Mouse (Mus musculus) liver, embryonic 14.5 days (tissue): ENCODE measurements at regions not wholly inside any gene's neighbourhood (a gene's known extent, or its start where the extent isn't known, plus 50 kb on each side); places are given as distances from the start of the nearest gene placed in this dataset.

ENCODE experiments used
- ATAC-seq: fragments of 200-750 bp; cut with Nextera tagmentation; 2 replicates; pipeline ENCODE4 v1.8.0; 2017; ENCODE audit warnings: moderate number of reproducible peaks, mild to moderate bottlenecking, moderate library complexity; ENCODE audit not compliant: insufficient read depth
- DNase-seq, 3 experiments: peaks; one replicate each; pipeline ENCODE4 v3.0.0-alpha.2; 2012 to 2013; ENCODE audit warnings: low read depth in 3 of 3, low spot score in 3 of 3
- H3K27ac ChIP-seq: fragments of 300-500 bp; sonication (generic); 2 replicates; pipeline ENCODE4 v1.5.1; 2014; ENCODE audit warnings: moderate library complexity, mild to moderate bottlenecking, control low read depth, inconsistent platforms
- H3K27me3 ChIP-seq: fragments of 300-500 bp; sonication (generic); 2 replicates; pipeline ENCODE4 v1.6.1; 2014; ENCODE audit warnings: mild to moderate bottlenecking, low read length, moderate library complexity; ENCODE audit not compliant: control insufficient read depth, insufficient read depth
- H3K36me3 ChIP-seq: fragments of 300-500 bp; sonication (generic); replicated peaks from 2 replicates; pipeline ENCODE4 v1.6.1; 2014; ENCODE audit warnings: low read depth; ENCODE audit not compliant: control insufficient read depth, insufficient read depth
- H3K4me1 ChIP-seq, 2 experiments: fragments of 200-500 bp in 1 of 2; fragments of 300-500 bp in 1 of 2; sonication (generic) in 1 of 2; replicated peaks; 2 replicates each; pipeline ENCODE4 v1.6.1; 2012 to 2014; ENCODE audit warnings: antibody characterized with exemption in 1 of 2, inconsistent platforms in 1 of 2, low read length in 1 of 2; ENCODE audit not compliant: control insufficient read depth in 2 of 2, insufficient read depth in 2 of 2
- H3K4me2 ChIP-seq: fragments of 300-500 bp; sonication (generic); 2 replicates; pipeline ENCODE4 v1.6.1; 2014; ENCODE audit warnings: low read depth, mild to moderate bottlenecking, control low read depth, moderate library complexity
- H3K4me3 ChIP-seq, 2 experiments: fragments of 200-500 bp in 1 of 2; fragments of 300-500 bp in 1 of 2; sonication (generic) in 1 of 2; 2 replicates each; pipeline ENCODE4 v1.5.1; 2012 to 2014; ENCODE audit warnings: low read depth in 2 of 2, low read length in 2 of 2, mild to moderate bottlenecking in 2 of 2, control low read depth in 1 of 2, inconsistent platforms in 1 of 2, moderate library complexity in 1 of 2; ENCODE audit not compliant: insufficient read depth in 1 of 2
- H3K9ac ChIP-seq: fragments of 300-500 bp; sonication (generic); replicated peaks from 2 replicates; pipeline ENCODE4 v1.6.1; 2014; ENCODE audit warnings: mild to moderate bottlenecking, control low read depth, moderate library complexity
- H3K9me3 ChIP-seq: fragments of 300-500 bp; sonication (generic); 2 replicates; pipeline ENCODE4 v1.6.1; 2016; ENCODE audit warnings: low read length, mixed read lengths; ENCODE audit not compliant: control insufficient read depth
- CTCF ChIP-seq: IDR thresholded peaks from 2 replicates; pipeline ENCODE4 v1.5.1; 2016; ENCODE audit warnings: antibody characterized with exemption, low read depth, control low read depth
- EP300 ChIP-seq: IDR thresholded peaks from 2 replicates; pipeline ENCODE4 v1.6.1; 2016; ENCODE audit warnings: antibody characterized with exemption, low read depth
- WGBS: fragments of 180-500 bp; shearing (Covaris S2); extraction: QIAGEN DNeasy Blood & Tissue Kit; methylation state at CpG from one replicate; pipeline ENCODE4 v1.1.7; 2014; ENCODE audit not compliant: insufficient replicate concordance; 5-methylcytosine and 5-hydroxymethylcytosine counted together

DNA sequence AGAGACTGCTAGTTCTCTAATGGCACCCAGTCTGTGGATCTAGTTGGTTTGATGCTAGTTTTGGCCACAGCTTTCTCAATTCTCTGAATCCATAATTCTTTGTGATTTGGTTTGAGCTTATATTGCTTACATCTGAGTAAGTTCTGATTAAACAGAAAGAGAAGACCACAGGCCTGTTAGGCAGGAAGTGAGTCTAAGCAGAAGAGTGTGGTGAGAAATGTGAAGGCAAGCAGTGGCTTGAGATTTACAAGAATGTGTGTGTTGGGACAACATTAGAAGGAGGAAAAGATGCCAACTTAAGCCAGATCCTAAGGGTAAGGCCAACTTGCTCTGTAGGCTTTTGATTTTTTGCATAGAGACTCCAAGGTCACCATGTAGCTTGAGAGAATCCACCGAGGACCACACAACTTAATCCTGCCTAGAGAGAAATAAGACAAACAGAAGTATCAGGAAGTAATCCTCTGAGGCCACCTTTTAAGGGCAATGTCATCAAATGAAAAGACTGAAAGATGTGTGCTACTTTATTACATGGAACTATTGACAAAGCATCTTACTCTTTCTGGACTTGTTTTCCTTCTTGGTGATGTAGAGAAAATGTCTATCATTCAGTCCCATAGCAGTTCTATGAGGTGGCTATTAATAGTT, 220.7 kb downstream of the Gm5426 start:
- 61% methylated on average over 1 of the region's 1 CpGs for WGBS
- Histone ChIP-seq H3K27me3 (no peaks in the 10 kb centered on the region), H3K4me1 (0 out of 4 replicates have a peak, but pooled peaks cover 0 to under 1% of the 10 kb centered on the region in 2 experiments), H3K36me3 (no peaks in the 10 kb centered on the region), H3K9me3 (no peaks in the 10 kb centered on the region), H3K27ac (no peak overlapping the region), H3K9ac (no peak overlapping the region), H3K4me2 (no peak overlapping the region), H3K4me3 (no peak overlapping the region)
- DNase-seq (no peak), ATAC-seq (no peak)
- TF ChIP-seq CTCF: no peak
- no peak for TF ChIP-seq EP300

GRCm38 (mm10) chr10:96357632-96358031, 221.2 kb downstream of the Gm5426 start:
- 71% methylated on average over 5 of the region's 5 CpGs for WGBS
- H3K4me1 ChIP-seq: 0 out of 4 replicates have a peak, but pooled peaks cover 0 to 2% of the 10 kb centered on the region in 2 experiments
- no peaks in the 10 kb centered on the region for H3K9me3 ChIP-seq
- no peak for ATAC-seq
- DNase-seq: no peak
- H3K4me3 ChIP-seq: no peak overlapping the region
- TF ChIP-seq CTCF (no peak), EP300 (no peak)
- no peak overlapping the region for H3K4me2 ChIP-seq
- H3K9ac ChIP-seq: no peak overlapping the region
- H3K27ac ChIP-seq: no peak overlapping the region
- no peaks in the 10 kb centered on the region for H3K27me3 ChIP-seq
- H3K36me3 ChIP-seq: no peaks in the 10 kb centered on the region

DNA sequence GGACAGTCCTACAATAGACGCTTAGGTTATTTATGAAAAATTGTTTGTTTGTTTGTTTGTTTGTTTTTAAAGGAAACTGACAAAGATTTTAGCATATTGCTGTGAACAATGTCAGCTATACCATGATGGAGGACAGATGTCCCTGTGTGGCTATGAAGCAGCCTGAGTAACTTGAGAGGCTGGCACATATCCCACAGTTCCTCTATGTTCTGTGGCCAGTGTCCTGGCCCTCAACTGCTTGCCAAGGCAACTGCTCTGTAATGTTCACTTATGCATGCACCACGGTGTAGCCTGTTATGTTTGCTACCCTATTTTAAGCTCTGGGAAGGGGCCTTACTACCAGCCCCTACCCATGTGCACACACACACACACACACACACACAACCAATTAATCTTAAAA, 222.6 kb downstream of the Gm5426 start:
- no peak overlapping the region for H3K4me3 ChIP-seq
- no peak for ATAC-seq
- no peaks in the 10 kb centered on the region for H3K27me3 ChIP-seq
- H3K9me3 ChIP-seq: no peaks in the 10 kb centered on the region
- H3K4me1 ChIP-seq: 0 out of 4 replicates have a peak, but pooled peaks cover 0 to 2% of the 10 kb centered on the region in 2 experiments
- TF ChIP-seq EP300 (no peak), CTCF (no peak)
- H3K36me3 ChIP-seq: no peaks in the 10 kb centered on the region
- H3K27ac ChIP-seq: no peak overlapping the region
- H3K4me2 ChIP-seq: no peak overlapping the region
- 61% methylated on average over 2 of the region's 2 CpGs for WGBS
- no peak for DNase-seq
- no peak overlapping the region for H3K9ac ChIP-seq

DNA sequence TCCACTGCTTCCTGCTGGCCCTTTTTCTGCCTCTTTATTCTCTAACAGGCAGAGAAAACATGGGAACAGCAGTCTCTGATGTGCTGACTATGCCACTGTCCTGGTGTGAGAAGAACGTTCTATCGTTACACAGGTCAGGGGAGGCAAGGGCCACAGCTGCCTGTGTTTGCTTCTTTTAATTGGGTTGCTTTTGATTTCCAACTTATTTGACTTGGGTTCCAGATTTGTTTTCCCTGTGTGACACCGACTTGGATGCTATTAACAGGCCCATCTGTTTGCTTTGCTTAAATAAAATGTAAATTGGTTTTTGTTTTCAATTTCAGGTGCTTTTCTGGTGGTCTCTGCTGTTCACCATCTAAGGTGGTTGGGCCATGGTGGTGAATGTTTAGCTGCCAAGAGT, 225.8 kb downstream of the Gm5426 start:
- H3K4me1 ChIP-seq: 0 out of 4 replicates have a peak, but pooled peaks cover 0 to 2% of the 10 kb centered on the region in 2 experiments
- no peak overlapping the region for H3K9ac ChIP-seq
- no peak for ATAC-seq
- H3K27me3 ChIP-seq: no peaks in the 10 kb centered on the region
- H3K36me3 ChIP-seq: no peaks in the 10 kb centered on the region
- no peak overlapping the region for H3K4me3 ChIP-seq
- H3K9me3 ChIP-seq: no peaks in the 10 kb centered on the region
- 52% methylated on average over 3 of the region's 3 CpGs for WGBS
- no peak for DNase-seq
- H3K4me2 ChIP-seq: no peak overlapping the region
- TF ChIP-seq EP300 (no peak), CTCF (no peak)
- no peak overlapping the region for H3K27ac ChIP-seq

GRCm38 (mm10) chr10:96363867-96364266, 227.5 kb downstream of the Gm5426 start:
- Histone ChIP-seq H3K4me1 (0 out of 4 replicates have a peak, but pooled peaks cover 0 to 2% of the 10 kb centered on the region in 2 experiments), H3K4me2 (no peak overlapping the region), H3K4me3 (no peak overlapping the region), H3K9ac (no peak overlapping the region), H3K9me3 (no peaks in the 10 kb centered on the region), H3K27ac (no peak overlapping the region), H3K27me3 (no peaks in the 10 kb centered on the region), H3K36me3 (no peaks in the 10 kb centered on the region)
- DNase-seq (no peak), ATAC-seq (no peak)
- 62% methylated on average over 4 of the region's 4 CpGs for WGBS
- TF ChIP-seq CTCF: no peak
- no peak for TF ChIP-seq EP300
